Mouse (Mus musculus): ENCODE data around the gene Lysmd4. TPM values are rescaled to one million over a fixed set of nuclear protein-coding genes. Genes with fewer than 3 reads are reported as not detected.

The Lysmd4 gene
- polyA plus RNA-seq, 1 experiment from 2014 or later = 17.5 TPM

DNA sequence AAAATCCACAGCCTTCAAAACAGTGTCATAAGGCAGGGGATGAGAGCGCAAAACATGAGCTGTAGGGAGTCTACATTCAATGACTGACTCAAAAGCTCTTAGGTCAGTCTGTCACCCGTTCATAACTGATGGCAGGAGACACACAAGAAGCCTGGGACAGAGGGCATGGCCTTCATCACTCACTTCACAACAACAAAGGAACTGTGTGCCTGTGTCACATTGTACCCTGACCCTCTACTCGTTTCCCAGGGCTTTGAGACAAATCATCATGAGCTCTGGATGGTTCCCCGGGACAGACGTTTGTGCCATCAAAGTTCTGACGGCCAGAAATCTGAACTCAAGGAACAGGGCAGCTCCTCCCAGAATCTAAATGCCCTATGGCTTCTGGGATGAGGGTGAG lies 11.0 kb upstream of the Lysmd4 start:
- H3K4me2 ChIP-seq = no peak overlapping the region
- ATAC-seq (ENCODE audit: insufficient number of reproducible peaks, insufficient read depth, low FRiP score, low TSS enrichment, low read depth) = no peak
- no peak overlapping the region for H3K9ac ChIP-seq (replicated peaks)
- no peaks in the 10 kb centered on the region for H3K36me3 ChIP-seq
- no peaks in the 10 kb centered on the region for H3K4me1 ChIP-seq (replicated peaks)
- WGBS = 56% methylated on average over 6 of the region's 6 CpGs
- no peak overlapping the region for H3K4me3 ChIP-seq (replicated peaks)
- H3K27ac ChIP-seq = no peak overlapping the region
- no peaks in the 10 kb centered on the region for H3K9me3 ChIP-seq
- H3K27me3 ChIP-seq = no peaks in the 10 kb centered on the region; the same call in 1 of the 2 replicates

GRCm38 (mm10) chr7:67211971-67212370 lies 10.4 kb upstream of the Lysmd4 start:
- WGBS = 66% methylated on average over 4 of the region's 4 CpGs
- Histone ChIP-seq H3K36me3 (no peaks in the 10 kb centered on the region), H3K9me3 (no peaks in the 10 kb centered on the region), H3K27me3 (no peaks in the 10 kb centered on the region; the same call in 1 of the 2 replicates), H3K27ac (no peak overlapping the region), H3K4me1 (replicated peaks) (no peaks in the 10 kb centered on the region), H3K4me2 (no peak overlapping the region), H3K9ac (replicated peaks) (no peak overlapping the region), H3K4me3 (replicated peaks) (no peak overlapping the region)
- ATAC-seq (ENCODE audit: insufficient number of reproducible peaks, insufficient read depth, low FRiP score, low TSS enrichment, low read depth) = no peak

GRCm38 (mm10) chr7:67213589-67213988 lies 8.8 kb upstream of the Lysmd4 start:
- no peak overlapping the region for H3K27ac ChIP-seq
- no peaks in the 10 kb centered on the region; the same call in 1 of the 2 replicates for H3K27me3 ChIP-seq
- H3K4me1 ChIP-seq (replicated peaks) = no peaks in the 10 kb centered on the region
- H3K9me3 ChIP-seq = no peaks in the 10 kb centered on the region
- H3K36me3 ChIP-seq = no peaks in the 10 kb centered on the region
- H3K4me2 ChIP-seq = no peak overlapping the region
- ATAC-seq (ENCODE audit: insufficient number of reproducible peaks, insufficient read depth, low FRiP score, low TSS enrichment, low read depth) = no peak
- H3K9ac ChIP-seq (replicated peaks) = no peak overlapping the region
- 94% methylated on average over 1 of the region's 1 CpGs for WGBS
- H3K4me3 ChIP-seq (replicated peaks) = no peak overlapping the region

DNA sequence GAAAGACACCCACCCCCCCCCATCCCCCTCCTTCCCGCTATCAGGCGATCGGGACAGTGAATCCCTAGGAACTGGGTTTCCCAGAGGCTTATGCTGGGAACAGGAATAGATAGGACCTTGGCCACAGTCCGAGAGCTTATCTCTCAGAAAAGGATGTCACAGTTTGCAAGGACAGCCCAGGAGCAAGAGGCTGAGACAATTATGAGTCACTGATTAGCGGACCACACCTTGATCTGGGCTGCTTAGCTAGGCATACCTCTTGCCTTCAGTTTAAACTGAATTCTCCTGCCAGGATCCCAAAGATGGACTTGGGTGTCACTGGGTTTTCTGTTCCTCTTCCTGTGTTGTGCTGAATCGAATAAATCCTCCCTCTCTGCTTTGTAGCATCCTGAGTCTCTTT lies 6.0 kb upstream of the Lysmd4 start:
- no peak overlapping the region for H3K4me3 ChIP-seq (replicated peaks)
- no peak overlapping the region for H3K9ac ChIP-seq (replicated peaks)
- no peak overlapping the region for H3K4me2 ChIP-seq
- H3K36me3 ChIP-seq = no peaks in the 10 kb centered on the region
- no peaks in the 10 kb centered on the region for H3K9me3 ChIP-seq
- WGBS = 85% methylated on average over 6 of the region's 6 CpGs
- ATAC-seq (ENCODE audit: insufficient number of reproducible peaks, insufficient read depth, low FRiP score, low TSS enrichment, low read depth) = no peak
- H3K27ac ChIP-seq = no peak overlapping the region
- H3K27me3 ChIP-seq = no peaks in the 10 kb centered on the region
- H3K4me1 ChIP-seq (replicated peaks) = no peaks in the 10 kb centered on the region

DNA sequence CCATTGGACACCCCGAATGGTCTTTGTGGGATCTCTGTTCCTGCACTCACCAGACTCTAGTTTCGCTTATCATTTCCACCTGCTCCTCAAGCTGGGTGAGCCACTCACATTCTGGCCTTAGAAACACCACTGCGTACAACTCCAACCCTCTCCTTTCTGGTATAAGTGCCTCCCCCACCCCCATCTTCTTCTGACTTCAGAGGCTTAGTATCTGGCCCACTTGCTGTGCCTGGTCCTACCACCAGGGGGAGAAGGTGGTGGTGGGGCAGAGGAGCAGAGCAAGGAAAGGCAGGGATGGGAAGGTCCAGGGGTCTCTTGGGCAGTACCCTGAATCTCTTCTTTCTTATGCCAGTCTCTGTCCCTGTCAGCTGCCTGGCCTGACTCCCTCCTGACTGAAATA lies 5.3 kb upstream of the Lysmd4 start:
- Histone ChIP-seq H3K4me3 (replicated peaks) (no peak overlapping the region), H3K27ac (no peak overlapping the region), H3K27me3 (no peaks in the 10 kb centered on the region), H3K36me3 (no peaks in the 10 kb centered on the region), H3K4me1 (replicated peaks) (peaks cover 2% of the 10 kb centered on the region; the same call in 1 of the 2 replicates), H3K4me2 (no peak overlapping the region), H3K9me3 (no peaks in the 10 kb centered on the region), H3K9ac (replicated peaks) (no peak overlapping the region)
- 70% methylated on average over 3 of the region's 3 CpGs for WGBS
- ATAC-seq (ENCODE audit: insufficient number of reproducible peaks, insufficient read depth, low FRiP score, low TSS enrichment, low read depth) = no peak

GRCm38 (mm10) chr7:67225943-67226625 lies 3.7 kb downstream of the Lysmd4 start:
- Histone ChIP-seq H3K36me3 (peaks cover 38% of the 10 kb centered on the region), H3K4me3 (replicated peaks) (no peak overlapping the region), H3K9me3 (no peaks in the 10 kb centered on the region), H3K4me1 (replicated peaks) (peaks cover 19% of the 10 kb centered on the region), H3K27me3 (no peaks in the 10 kb centered on the region), H3K27ac (no peak overlapping the region), H3K9ac (replicated peaks) (no peak overlapping the region), H3K4me2 (no peak overlapping the region)
- WGBS = 92% methylated on average over 15 of the region's 15 CpGs
- ATAC-seq (ENCODE audit: insufficient number of reproducible peaks, insufficient read depth, low FRiP score, low TSS enrichment, low read depth) = no peak

GRCm38 (mm10) chr7:67227538-67227937 lies 5.2 kb downstream of the Lysmd4 start:
- no peak overlapping the region; the same call in 1 of the 2 replicates for H3K9ac ChIP-seq (replicated peaks)
- peaks cover 47% of the 10 kb centered on the region for H3K36me3 ChIP-seq
- H3K4me3 ChIP-seq (replicated peaks) = no peak overlapping the region
- no peak for ATAC-seq (ENCODE audit: insufficient number of reproducible peaks, insufficient read depth, low FRiP score, low TSS enrichment, low read depth)
- H3K9me3 ChIP-seq = no peaks in the 10 kb centered on the region
- H3K27ac ChIP-seq = 0 out of 2 replicates have a peak overlapping the region, but pooled peaks have one; percentile 29
- WGBS = 76% methylated on average over 1 of the region's 1 CpGs
- H3K4me2 ChIP-seq = no peak overlapping the region
- H3K27me3 ChIP-seq = no peaks in the 10 kb centered on the region
- peaks cover 16% of the 10 kb centered on the region for H3K4me1 ChIP-seq (replicated peaks)

GRCm38 (mm10) chr7:67228390-67228789 lies 6.0 kb downstream of the Lysmd4 start:
- Histone ChIP-seq H3K4me2 (no peak overlapping the region), H3K27me3 (no peaks in the 10 kb centered on the region), H3K4me1 (replicated peaks) (peaks cover 10% of the 10 kb centered on the region), H3K36me3 (peaks cover 48% of the 10 kb centered on the region), H3K9me3 (no peaks in the 10 kb centered on the region), H3K4me3 (replicated peaks) (no peak overlapping the region), H3K27ac (no peak overlapping the region), H3K9ac (replicated peaks) (no peak overlapping the region)
- 70% methylated on average over 3 of the region's 3 CpGs for WGBS
- no peak for ATAC-seq (ENCODE audit: insufficient number of reproducible peaks, insufficient read depth, low FRiP score, low TSS enrichment, low read depth)

DNA sequence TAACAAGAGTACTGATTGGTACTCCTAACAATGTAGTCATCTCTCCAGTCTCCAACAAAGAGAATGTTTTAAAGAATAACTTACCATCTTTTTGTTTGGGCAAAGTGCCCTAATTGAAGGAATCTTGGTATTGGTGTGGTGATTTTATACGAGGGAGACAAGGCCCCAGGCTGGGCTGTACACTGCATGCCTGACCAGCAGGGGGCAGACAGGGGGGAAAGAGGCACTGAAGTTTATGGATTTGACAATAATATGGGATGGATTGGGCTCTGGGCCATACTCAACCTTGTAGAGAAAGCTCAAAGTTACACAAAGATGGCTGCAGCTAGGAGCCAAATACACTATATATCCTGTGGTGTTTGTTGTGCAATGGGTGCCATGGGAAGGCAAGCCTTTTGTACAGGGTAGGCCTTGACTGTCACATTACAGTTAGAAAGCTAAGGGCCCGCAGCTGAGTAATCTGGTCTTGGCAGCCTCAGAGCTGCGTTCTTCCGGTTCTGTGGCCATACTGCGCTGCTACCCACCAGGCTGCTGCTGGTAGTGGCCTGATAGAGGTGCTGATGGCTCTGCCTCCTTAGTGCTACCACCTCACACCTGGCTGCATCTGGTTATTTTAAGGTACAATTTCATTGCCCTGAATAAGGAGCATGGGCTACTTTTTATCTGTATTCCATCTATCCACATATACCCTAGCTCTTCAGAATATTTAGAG lies 6.7 kb downstream of the Lysmd4 start:
- Histone ChIP-seq H3K27me3 (no peaks in the 10 kb centered on the region), H3K36me3 (peaks cover 47% of the 10 kb centered on the region), H3K4me1 (replicated peaks) (peaks cover 4% of the 10 kb centered on the region; the same call in 1 of the 2 replicates), H3K9ac (replicated peaks) (no peak overlapping the region), H3K9me3 (no peaks in the 10 kb centered on the region), H3K27ac (no peak overlapping the region), H3K4me2 (no peak overlapping the region), H3K4me3 (replicated peaks) (no peak overlapping the region)
- WGBS = 80% methylated on average over 5 of the region's 5 CpGs
- no peak for ATAC-seq (ENCODE audit: insufficient number of reproducible peaks, insufficient read depth, low FRiP score, low TSS enrichment, low read depth)

- Histone ChIP-seq H3K27me3 (no peaks in the 10 kb centered on the region), H3K27ac (no peak overlapping the region), H3K4me1 (replicated peaks) (peaks cover 4% of the 10 kb centered on the region; the same call in 1 of the 2 replicates), H3K4me2 (no peak overlapping the region), H3K36me3 (peaks cover 47% of the 10 kb centered on the region), H3K4me3 (replicated peaks) (no peak overlapping the region), H3K9ac (replicated peaks) (no peak overlapping the region), H3K9me3 (no peaks in the 10 kb centered on the region)
- WGBS = 94% methylated on average over 3 of the region's 3 CpGs
- ATAC-seq (ENCODE audit: insufficient number of reproducible peaks, insufficient read depth, low FRiP score, low TSS enrichment, low read depth) = no peak
Observed at GRCm38 (mm10) chr7:67229701-67230100, 7.4 kb downstream of the Lysmd4 start.

DNA sequence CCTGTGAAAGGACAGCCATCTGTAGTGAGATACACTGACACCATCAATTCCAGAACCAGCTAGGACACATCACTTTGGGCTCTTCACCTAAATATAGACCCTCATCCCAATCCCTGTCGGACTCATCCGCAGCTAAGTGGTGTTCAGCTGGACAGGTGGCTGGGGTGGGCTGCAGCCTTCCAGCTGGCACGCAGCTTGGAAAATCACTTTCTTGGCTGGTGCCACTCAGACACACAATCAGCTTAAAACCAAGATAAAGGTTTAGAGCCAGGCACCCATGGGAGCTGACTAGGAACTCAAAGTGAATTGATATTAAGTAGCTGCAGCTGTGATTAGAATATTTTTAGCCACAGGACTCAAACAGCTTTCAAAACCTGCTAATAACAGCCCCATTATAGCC lies 7.9 kb downstream of the Lysmd4 start:
- WGBS = 94% methylated on average over 3 of the region's 3 CpGs

More for the DNA sequence above, 7.9 kb downstream of the Lysmd4 start:
- Histone ChIP-seq H3K9ac (replicated peaks) (no peak overlapping the region), H3K4me2 (no peak overlapping the region), H3K27me3 (no peaks in the 10 kb centered on the region), H3K9me3 (no peaks in the 10 kb centered on the region), H3K36me3 (peaks cover 51% of the 10 kb centered on the region), H3K4me1 (replicated peaks) (peaks cover 4% of the 10 kb centered on the region; the same call in 1 of the 2 replicates), H3K4me3 (replicated peaks) (no peak overlapping the region), H3K27ac (no peak overlapping the region)
- no peak for ATAC-seq (ENCODE audit: insufficient number of reproducible peaks, insufficient read depth, low FRiP score, low TSS enrichment, low read depth)
